In genomic region chr11:102297577-102298556, GRCm38 (mm10) we compare ENCODE assay signal across 7 mouse cellular contexts. TPM values are rescaled to one million over a fixed set of nuclear protein-coding genes. Genes with fewer than 3 reads are reported as not detected.
DNase-seq lines count a peak whose midpoint lies in the region; ATAC-seq and TF ChIP-seq lines count a peak whose summit lies in the region.

No protein-coding gene starts in this region.

- no peaks in the 10 kb centered on the region for H3K9me3 ChIP-seq in lung, postnatal 0 days (ENCODE audit: low read length)
- H3K9me3 ChIP-seq in hindbrain, postnatal 0 days (ENCODE audit: low read length) = no peaks in the 10 kb centered on the region

- no peaks in the 10 kb centered on the region for H3K27me3 ChIP-seq in lung, postnatal 0 days (replicated peaks; ENCODE audit: insufficient read depth, low read length)
- no peaks in the 10 kb centered on the region for H3K27me3 ChIP-seq in hindbrain, postnatal 0 days (ENCODE audit: insufficient read depth, low read length)

- H3K4me2 ChIP-seq in lung, postnatal 0 days (replicated peaks; ENCODE audit: low read depth, low read length) = peak overlapping the region; percentile 83
- H3K4me2 ChIP-seq in hindbrain, postnatal 0 days (ENCODE audit: low read depth, low read length) = peak overlapping the region; percentile 93

- no peak for TF ChIP-seq CTCF in lung, postnatal 0 days (IDR thresholded peaks at IDR 0.05)
- no peak for TF ChIP-seq CTCF in hindbrain, postnatal 0 days (IDR thresholded peaks at IDR 0.05; ENCODE audit: low read depth)

- no peak for DNase-seq in lung, postnatal 0 days (ENCODE audit: low spot score)
- no peak for DNase-seq in lung, postnatal 10 days
- peak; percentile 56 for DNase-seq in embryo, embryonic 11 days
- DNase-seq in hindbrain, postnatal 0 days (ENCODE audit: low spot score) = no peak
- no peak for DNase-seq in layer of hippocampus, postnatal 36 days
- DNase-seq in spleen, postnatal 14 days (ENCODE audit: low spot score in 2 of 2) = no peak

- H3K27ac ChIP-seq in lung, postnatal 0 days (ENCODE audit: low read length) = peak overlapping the region; percentile 97
- H3K27ac ChIP-seq in hindbrain, postnatal 0 days = peak overlapping the region; percentile 96

- no peak for ATAC-seq in lung, postnatal 0 days
- no peak for ATAC-seq in hindbrain, postnatal 0 days
- ATAC-seq in monocyte, adult 5-6 weeks (replicated peaks; ENCODE audit: insufficient number of reproducible peaks, low FRiP score, low TSS enrichment, poor library complexity, severe bottlenecking) = 0 out of 2 replicates have a peak, but pooled peaks have one; percentile 16

- peak overlapping the region; percentile 88 for H3K4me3 ChIP-seq in lung, postnatal 0 days (ENCODE audit: low read depth, low read length)
- peak overlapping the region; percentile 89 for H3K4me3 ChIP-seq in hindbrain, postnatal 0 days (ENCODE audit: low read length)

- H3K9ac ChIP-seq in lung, postnatal 0 days (replicated peaks; ENCODE audit: low read depth) = peak overlapping the region; percentile 64
- H3K9ac ChIP-seq in hindbrain, postnatal 0 days (replicated peaks; ENCODE audit: low read length) = peak overlapping the region; percentile 49

- TF ChIP-seq EP300 in lung, postnatal 0 days (IDR thresholded peaks at IDR 0.05) = no peak

- 21% methylated on average over 27 of the region's 27 CpGs for WGBS in lung, postnatal 0 days
- WGBS in hindbrain, postnatal 0 days = 26% methylated on average over 27 of the region's 27 CpGs

- no peaks in the 10 kb centered on the region for H3K36me3 ChIP-seq in lung, postnatal 0 days (ENCODE audit: insufficient read depth, low read length)
- peaks cover under 1% of the 10 kb centered on the region for H3K36me3 ChIP-seq in hindbrain, postnatal 0 days (ENCODE audit: insufficient read depth, low read length)

- H3K4me1 ChIP-seq in lung, postnatal 0 days (ENCODE audit: insufficient read depth, low read depth, low read length) = peaks cover 6% of the 10 kb centered on the region; the same call in 1 of the 2 replicates
- peaks cover 10% of the 10 kb centered on the region for H3K4me1 ChIP-seq in hindbrain, postnatal 0 days (ENCODE audit: insufficient read depth, low read length)

RNA-seq across cellular contexts. Expression of gene Atxn7l3, which starts 1.4 kb away (rescaled TPM):
- 9.6 and 10.2 TPM in 2 replicates for polyA plus RNA-seq in lung, postnatal 0 days (2015; fragmentation: Nextera tagmentation; extraction: Ambion mirVana)
- 146 and 149 TPM in 2 replicates for total RNA-seq in hindbrain, postnatal 0 days (2014; rRNA removed)
- polyA plus RNA-seq in hindbrain, postnatal 0 days (2015; fragmentation: Nextera tagmentation; extraction: Ambion mirVana) = 22.8 and 23.7 TPM in 2 replicates
- total RNA-seq in monocyte, adult 5-6 weeks (2017) = 29.9 to 43.6 TPM (median 29.9 TPM) in 3 replicates
- 100 to 1,000 TPM; 172 to 173 TPM for total RNA-seq in layer of hippocampus, postnatal 36 days (2021)

RNA-seq across cellular contexts. Expression of gene Tmub2, which starts 13.1 kb away (rescaled TPM):
- 46.1 and 47.4 TPM in 2 replicates for polyA plus RNA-seq in lung, postnatal 0 days (2015; fragmentation: Nextera tagmentation; extraction: Ambion mirVana)
- total RNA-seq in hindbrain, postnatal 0 days (2014; rRNA removed) = 81.8 and 92.7 TPM in 2 replicates
- 71.0 and 72.2 TPM in 2 replicates for polyA plus RNA-seq in hindbrain, postnatal 0 days (2015; fragmentation: Nextera tagmentation; extraction: Ambion mirVana)
- total RNA-seq in monocyte, adult 5-6 weeks (2017) = 25.7 to 34.3 TPM (median 26.5 TPM) in 3 replicates
- 10 to 100 TPM; 64.2 to 64.8 TPM for total RNA-seq in layer of hippocampus, postnatal 36 days (2021)

RNA-seq across cellular contexts. Expression of gene Ubtf, which starts 21.7 kb away (rescaled TPM):
- 53.7 and 60.9 TPM in 2 replicates for polyA plus RNA-seq in lung, postnatal 0 days (2015; fragmentation: Nextera tagmentation; extraction: Ambion mirVana)
- 53.7 and 63.7 TPM in 2 replicates for total RNA-seq in hindbrain, postnatal 0 days (2014; rRNA removed)
- 74.6 and 76.1 TPM in 2 replicates for polyA plus RNA-seq in hindbrain, postnatal 0 days (2015; fragmentation: Nextera tagmentation; extraction: Ambion mirVana)
- total RNA-seq in monocyte, adult 5-6 weeks (2017) = 160 to 166 TPM (median 161 TPM) in 3 replicates
- 100 to 1,000 TPM; 127 to 128 TPM for total RNA-seq in layer of hippocampus, postnatal 36 days (2021)

RNA-seq across cellular contexts. Expression of gene Asb16, which starts 29.3 kb away (rescaled TPM):
- polyA plus RNA-seq in lung, postnatal 0 days (2015; fragmentation: Nextera tagmentation; extraction: Ambion mirVana) = not detected in 2 replicates
- 2.2 and 2.6 TPM in 2 replicates for total RNA-seq in hindbrain, postnatal 0 days (2014; rRNA removed)
- 0.29 and 0.41 TPM in 2 replicates for polyA plus RNA-seq in hindbrain, postnatal 0 days (2015; fragmentation: Nextera tagmentation; extraction: Ambion mirVana)
- total RNA-seq in monocyte, adult 5-6 weeks (2017) = not detected in 3 replicates
- total RNA-seq in layer of hippocampus, postnatal 36 days (2021) = 1 to 10 TPM; 1.0 to 1.2 TPM

RNA-seq across cellular contexts. Expression of gene BC030867, which starts 49.2 kb away (rescaled TPM):
- 0.88 and 1.3 TPM in 2 replicates for polyA plus RNA-seq in lung, postnatal 0 days (2015; fragmentation: Nextera tagmentation; extraction: Ambion mirVana)
- 2.3 and 2.4 TPM in 2 replicates for total RNA-seq in hindbrain, postnatal 0 days (2014; rRNA removed)
- 2.1 and 2.3 TPM in 2 replicates for polyA plus RNA-seq in hindbrain, postnatal 0 days (2015; fragmentation: Nextera tagmentation; extraction: Ambion mirVana)
- total RNA-seq in monocyte, adult 5-6 weeks (2017) = not detected in 3 replicates
- total RNA-seq in layer of hippocampus, postnatal 36 days (2021) = 1 to 10 TPM in 1 of 2 experiments, under 1 TPM in 1; 0.58 to 1.5 TPM
